Mouse (Mus musculus) adrenal gland, postnatal 36 days (tissue): ENCODE data around the gene Smyd3. TPM values are rescaled to one million over a fixed set of nuclear protein-coding genes. Genes with fewer than 3 reads are reported as not detected.
"Not testable (repeated sequence)": the region's sequence is repeated elsewhere in the genome, so short reads cannot be mapped to it uniquely, and the experiment has no call there.

ENCODE experiments used
- DNase-seq, 2 experiments: peaks; one replicate each; pipeline ENCODE4 v3.0.0; 2021; ENCODE audit warnings: mixed read lengths in 1 of 2
- total RNA-seq, 2 experiments: library from RNA; stranded (reverse); gene quantifications; 2 replicates each; pipeline ENCODE4 v1.2.3; 2021

The Smyd3 gene
- total RNA-seq, 2 experiments from 2014 or later = 5.1 to 7.7 TPM

DNA sequence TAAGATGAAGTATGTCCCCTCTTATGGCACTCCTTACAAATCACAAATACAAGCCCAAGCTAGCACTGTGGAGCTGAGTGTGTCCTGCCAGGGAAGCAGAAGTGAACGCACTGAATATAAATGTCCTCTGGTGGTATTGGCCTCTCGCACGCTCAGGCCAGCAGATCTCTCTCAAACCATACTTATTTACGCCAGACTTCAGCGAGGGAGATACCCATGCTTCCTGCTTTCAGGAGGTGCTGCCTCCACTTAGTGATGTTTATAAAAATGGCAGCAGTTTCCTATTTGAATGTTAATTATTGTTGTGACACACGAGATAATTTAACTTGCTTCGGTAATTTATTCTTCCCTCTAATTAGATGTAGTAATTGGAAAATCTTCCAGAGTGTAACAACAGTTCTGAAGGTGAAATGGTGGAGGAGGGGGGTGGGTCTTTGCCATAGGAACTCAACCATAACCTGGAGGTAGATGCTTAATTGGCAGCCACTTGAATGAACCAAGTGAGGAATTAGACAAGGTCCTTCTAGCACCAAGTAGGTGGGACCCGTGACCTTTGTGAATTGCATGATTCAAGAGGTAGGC lies 224.0 kb downstream of the Smyd3 start:
- DNase-seq = no peak

DNA sequence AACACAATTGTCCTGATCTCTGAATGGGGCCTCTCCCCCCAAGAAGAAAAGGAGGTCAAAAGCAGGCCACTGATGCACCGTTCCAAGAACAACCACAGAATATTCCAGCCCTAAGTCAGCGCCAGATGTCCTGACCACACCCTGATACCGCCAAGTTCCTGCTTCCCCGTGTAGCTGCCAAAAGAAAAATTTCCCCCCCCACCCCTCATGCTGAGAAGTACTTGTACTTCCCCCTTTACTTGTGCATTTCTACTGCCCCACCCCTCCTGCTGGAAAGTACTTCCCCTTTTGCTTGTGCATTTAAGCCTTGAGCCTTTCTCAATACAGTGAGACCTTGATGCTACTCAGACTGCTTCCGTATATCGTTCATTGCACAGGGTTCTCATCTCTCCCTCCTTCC lies 227.7 kb downstream of the Smyd3 start:
- not testable (repeated sequence) for DNase-seq

DNA sequence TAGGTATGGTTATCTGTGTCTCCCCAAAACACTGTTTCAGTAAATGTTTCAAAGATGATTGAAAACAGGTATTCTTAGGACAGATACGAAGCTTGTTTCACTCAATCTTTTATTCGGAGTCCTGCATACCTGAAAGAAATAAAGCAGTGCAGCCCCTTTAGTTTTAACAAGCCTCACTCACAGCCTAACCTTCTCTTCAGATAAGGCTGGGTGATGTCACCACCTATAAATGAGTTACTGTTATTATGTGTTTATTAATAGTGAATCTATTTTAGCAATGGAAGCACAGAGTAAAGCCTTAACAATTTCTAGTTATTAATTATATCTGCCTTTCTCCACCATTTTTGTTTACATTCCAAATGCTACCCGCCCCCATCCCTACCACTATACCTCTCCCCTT lies 228.1 kb downstream of the Smyd3 start:
- no peak for DNase-seq

DNA sequence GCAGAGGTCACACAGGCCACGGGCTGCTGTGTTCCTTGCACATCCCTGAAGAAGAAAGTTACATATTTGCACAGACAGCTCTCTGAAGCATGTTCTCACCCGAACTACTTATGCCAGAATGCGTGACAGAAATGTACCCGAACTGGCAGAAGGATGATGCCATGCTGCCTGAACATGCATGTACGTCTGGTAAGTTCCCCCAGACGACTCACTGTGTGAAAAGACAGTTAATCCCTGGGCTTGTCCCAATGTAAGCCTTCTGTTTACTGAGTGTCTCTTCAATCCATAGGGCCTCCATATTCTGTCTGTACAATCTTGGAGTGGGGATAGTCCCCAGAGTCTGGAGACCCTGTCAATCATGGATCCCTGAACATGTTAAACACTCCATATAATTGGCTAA lies 231.1 kb downstream of the Smyd3 start:
- DNase-seq = no peak

DNA sequence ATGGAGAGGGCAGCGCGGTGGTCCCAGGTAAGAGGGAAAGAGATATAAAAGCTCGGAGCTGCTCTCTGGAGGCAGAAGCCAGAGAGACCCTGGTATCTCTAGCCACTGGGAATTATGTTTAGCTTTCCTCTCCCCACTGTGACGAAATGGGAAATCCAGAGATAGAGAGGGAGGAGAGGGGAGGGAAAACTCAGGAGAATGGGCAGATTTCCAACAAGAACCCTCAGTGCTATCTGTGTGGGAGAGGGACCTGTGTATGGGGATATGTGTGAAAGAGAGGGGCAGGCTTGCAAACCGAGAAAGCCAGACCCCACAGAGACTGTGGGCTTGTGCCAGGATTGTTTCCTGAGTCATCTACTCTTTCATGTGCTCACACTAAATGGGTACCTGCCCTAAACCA lies 235.0 kb downstream of the Smyd3 start:
- DNase-seq = no peak

DNA sequence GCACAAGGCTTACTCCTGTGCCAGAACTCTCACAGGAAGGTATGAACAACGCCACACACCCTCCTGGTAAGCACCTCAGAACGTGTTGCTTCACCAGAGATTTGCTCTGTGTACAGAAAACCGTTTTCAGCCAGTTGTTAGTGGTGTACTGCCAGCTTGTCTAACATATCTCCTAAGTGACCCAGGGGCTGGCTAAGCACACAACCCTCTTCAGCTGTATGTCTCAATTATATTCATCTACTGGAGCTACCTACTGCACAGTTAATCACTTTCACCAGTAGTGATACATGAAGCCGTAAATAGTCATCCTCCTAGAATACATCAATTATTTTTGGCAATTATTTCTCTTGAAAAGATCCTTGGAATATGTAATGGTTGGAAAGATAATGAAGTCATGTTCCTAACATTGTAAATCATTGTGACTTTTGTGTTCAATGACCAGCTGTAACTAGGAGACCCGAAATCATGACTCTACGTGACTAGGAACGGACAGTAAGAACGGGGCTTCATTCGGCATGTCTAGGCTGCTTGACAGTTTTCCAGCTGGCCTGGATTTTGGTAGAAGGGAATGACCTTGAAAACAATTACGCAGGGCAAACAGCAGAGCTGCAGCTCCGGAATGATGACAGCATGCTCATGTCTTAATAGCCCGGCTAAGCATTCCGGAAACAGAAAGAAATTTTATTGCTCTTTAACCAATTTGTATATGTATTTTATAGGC lies 236.3 kb downstream of the Smyd3 start:
- peak; percentile 70 to 76 for DNase-seq

DNA sequence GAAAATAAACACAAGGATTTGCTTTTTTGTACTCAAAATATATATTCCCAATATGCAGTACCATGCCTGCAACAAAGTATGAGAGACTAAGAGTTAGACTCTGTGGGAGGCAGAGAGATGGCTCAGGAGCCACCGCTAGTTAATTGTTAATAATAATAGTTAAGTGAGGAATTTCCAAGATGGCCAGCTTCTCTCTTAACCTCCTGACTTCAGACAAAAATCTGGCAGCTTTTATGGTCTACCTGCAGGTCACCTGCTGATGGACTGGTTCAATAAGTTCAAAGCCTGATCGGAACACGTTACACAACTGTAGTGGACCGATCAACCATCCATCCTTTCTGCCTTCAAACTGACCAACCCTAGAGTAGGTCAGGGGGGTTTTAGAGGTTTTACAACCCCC lies 238.7 kb downstream of the Smyd3 start:
- no peak for DNase-seq

DNA sequence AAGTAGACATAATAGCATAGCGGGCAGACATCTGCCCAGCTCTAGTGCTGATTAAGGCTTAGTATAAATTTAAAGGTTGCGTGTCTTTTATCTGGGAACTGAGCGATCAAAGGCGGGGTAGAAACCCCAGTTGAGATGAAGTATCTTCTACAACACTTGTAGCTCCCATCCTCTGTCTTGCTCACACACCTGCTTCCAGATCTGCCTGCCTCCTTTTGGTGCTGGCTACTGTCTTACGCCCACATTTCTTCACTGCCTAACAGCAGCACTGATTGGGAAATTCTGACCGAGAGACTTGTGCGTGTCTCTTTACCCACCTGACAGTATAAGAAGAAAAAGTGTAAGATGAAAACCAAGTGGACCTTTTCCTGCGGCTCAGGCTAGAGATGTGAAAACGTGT lies 240.5 kb downstream of the Smyd3 start:
- no peak for DNase-seq

DNA sequence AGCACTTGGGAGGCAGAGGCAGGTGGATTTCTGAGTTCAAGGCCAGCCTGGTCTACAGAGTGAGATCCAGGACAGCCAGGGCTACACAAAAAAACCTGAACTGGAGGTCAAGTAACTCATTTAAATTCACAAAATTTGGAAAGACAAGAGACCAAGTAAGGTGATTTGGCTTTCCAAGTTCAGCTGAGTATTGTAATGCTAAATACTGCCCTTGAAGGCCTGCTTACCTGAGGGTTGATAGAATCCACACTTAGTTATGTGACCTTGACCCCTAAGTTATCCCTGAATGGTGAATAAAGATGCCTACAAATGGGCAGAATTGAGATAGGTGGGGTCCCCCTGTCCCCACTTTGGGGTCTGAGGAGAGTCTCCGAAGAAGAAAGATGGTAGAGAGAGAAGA lies 241.0 kb downstream of the Smyd3 start:
- DNase-seq = no peak

DNA sequence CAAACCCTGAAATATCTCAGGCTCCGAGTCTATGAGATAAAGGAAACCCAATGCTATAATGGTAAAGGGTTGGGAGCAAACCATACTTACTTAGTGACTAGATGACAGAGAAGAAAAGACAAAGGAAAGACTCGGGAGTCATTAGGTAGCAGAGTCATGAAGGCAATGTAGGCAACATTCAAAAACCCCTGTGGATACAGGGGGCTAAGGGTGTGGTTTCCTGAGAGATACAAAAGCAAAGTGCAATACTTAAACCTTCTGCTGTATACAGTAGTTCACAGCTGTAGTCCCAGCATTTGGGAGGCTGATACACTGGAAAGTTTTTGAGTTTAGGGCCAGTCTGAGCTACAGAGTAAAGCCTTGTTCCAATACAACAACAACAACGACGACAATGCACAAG lies 244.9 kb downstream of the Smyd3 start:
- no peak for DNase-seq

DNA sequence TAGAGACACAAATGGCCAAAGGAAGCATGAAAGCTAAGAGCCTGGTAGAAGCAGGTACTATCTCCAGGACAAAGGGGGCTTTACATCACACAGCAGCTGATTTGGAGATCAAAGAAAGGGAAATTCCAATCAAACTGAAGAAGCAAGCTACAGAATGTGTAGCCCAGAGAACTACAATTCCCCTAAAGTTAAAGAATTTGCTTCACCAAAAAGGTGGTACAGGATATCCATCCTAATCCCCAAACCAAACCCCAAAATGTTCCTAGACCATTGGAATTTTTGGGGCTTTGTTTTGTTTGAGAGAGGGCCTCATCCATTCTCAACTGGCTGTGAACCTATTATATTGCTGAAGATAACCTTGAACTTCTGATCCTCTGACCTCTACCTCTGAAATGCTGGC lies 245.5 kb downstream of the Smyd3 start:
- no peak for DNase-seq

DNA sequence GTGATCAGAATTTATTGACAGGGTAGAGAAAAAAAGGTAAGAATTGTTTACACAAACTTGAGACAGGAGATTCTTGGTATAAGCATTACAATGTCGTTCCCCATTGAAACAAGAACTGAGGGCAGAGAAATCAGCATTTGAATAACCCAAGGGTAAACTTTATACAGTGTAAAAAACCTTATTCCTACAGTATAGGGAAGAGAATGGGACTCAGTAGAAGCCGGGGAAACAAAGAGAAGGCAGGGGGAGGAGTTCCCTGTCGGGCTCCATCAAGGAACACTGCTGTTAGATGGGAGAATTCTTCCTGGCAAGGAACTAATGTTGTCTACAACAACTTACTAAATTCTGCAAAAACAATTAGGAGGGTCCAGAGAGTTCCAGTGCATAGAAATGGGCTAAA lies 250.9 kb downstream of the Smyd3 start:
- no peak for DNase-seq

DNA sequence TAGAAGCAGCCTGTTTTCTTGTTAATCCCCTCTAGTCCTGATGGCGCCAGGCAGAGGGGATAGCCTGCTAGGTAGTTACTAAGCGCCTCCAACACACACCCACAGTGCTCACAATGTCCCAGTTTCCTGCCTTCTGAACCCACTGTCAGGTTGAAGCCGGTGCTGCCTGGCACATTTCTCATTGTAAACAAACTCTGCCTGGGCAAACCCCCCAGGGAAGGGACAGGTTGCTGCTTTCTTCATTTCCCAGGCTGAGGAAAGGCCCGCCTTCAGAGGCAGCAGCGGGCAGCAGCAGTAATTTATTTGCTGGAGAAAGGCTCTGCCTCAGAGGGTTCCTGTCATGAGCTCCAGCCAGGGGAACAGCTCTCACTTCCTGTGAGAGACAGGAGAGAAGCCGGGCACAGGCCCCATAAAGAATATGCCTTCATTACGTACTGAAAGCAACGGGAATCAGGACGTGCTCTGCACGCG lies 256.3 kb downstream of the Smyd3 start:
- no peak for DNase-seq

DNA sequence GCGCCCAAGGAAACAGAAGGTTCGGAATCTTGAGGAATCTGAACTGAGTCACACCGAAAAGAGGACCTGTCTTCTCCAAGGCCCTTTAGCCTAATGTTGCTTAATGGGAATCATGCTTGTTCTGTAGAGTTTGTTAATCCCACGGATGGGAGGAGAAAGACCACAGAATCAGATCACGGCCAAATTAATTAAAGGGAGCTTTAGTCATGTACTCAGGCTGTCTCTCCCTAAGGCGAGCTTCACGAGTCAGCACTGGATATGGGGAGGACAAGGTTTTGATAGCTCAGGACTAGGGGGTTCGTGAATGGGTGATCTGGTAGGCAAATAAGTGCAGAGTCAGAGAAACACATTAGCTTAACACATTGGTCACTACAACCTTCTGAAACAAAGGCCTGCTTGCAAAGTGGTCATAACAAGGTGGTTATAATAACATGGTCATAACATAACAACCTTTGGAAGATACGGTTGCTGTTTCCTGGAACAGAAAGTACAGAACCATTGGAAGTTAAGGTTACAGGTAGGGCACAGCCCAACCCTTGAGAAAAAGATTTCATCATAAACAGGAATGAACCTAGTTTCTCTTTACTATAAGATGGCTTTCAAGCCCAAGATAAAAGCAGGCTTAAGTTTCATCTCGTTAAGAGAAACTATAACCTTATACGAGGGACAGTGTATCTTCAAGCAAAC lies 261.9 kb downstream of the Smyd3 start:
- no peak for DNase-seq

DNA sequence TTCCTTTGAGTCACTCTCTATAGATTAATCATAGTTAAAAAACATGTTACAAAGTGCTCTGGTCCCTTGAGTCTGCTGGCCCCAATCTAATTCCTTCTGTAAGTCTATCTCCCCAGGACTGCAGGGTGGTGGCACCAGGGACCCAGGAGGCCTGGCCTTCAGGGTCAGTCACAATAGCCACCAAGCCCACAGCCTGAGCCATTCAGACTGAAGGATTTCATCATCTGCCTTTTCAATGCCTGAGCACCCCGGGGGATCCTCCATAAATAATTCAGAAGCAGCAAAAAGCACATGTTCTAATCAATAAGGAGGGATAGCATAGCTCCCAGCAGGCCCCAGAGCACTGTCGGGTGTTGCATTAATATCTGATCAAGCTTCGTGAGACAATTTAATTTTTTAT lies 263.3 kb downstream of the Smyd3 start:
- no peak for DNase-seq

DNA sequence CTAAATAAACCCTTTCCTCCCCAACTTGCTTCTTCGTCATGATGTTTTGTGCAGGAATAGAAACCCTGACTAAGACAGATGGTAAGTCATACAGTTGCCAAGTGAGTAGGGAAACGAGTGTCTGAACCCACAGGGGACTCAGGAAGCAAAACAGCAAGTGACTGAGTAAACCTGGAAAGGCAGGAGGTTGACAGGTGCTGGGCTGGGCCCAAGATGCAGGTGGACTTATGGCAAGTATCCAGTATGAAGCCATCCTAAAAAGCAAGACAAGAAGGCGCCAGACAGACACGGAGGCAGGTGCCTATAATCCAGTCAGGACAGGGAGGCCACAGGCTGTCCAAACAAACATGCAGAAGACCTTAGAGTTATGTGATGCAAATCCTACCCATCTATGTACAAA lies 265.2 kb downstream of the Smyd3 start:
- no peak for DNase-seq

DNA sequence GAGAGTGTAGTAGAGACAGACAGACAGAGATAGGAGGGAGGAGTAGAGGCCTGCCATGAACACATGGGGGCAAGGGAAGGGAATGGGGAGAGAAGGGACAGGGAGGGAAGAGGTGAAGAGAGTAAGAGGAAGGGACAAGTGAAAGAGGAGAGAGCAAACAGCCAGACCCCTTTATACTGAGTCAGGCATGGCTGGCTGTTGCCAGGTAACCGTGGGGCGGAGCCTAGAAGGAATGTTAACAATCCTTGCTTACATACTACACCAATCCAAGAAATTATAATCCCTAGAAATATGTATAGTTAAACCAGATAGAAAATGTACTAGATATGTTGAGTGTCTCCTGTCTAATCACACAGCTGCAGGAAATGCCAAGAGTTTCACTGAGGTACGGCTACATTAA lies 267.5 kb downstream of the Smyd3 start:
- DNase-seq = no peak

DNA sequence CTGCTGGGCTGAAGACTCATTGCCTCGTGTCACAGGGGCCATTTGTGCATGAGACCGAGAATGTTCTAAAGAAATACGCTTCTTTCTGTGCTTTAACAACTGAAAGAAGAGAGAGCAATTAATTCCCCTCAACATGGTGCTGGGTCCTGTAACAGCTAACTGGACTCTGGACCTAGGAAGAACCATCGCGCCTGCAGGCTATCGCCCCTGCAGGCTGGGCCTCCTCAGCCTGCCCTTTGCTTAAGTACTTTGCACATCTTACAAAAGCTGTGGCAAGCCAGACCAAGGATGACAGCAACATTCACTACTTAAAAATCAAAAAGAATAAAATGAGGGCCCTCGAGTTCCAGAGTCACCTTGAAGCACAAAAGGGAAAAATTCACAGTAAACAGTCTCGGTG lies 274.3 kb downstream of the Smyd3 start:
- no peak for DNase-seq

DNA sequence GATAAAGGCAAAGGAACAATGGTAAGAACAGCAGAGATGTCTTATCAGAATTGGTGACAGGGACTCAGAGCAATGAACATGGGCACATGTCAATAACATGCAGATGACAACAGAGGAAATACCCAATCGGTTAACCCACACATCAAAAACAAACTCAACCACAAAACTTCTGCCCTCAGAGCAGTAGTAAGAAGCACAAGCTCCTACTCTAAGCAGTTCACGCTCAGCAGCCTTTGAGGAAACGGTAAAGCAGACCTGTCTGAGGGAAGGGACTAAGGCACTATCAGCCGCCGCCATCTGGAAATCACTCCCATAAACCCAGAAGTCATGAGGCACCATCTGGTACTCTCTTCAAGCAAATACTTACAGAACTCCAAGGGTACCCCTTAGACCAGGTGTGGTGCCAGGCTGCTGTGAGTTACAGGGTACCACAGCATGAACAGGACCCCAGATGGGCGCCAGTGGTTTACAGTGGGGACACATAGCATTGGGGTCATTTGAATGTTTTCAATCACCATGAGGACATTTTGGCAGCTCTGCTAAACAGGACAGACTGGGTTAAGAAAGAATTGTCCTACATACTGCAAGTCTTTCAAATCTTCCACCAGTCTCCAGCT lies 277.1 kb downstream of the Smyd3 start:
- no peak for DNase-seq

DNA sequence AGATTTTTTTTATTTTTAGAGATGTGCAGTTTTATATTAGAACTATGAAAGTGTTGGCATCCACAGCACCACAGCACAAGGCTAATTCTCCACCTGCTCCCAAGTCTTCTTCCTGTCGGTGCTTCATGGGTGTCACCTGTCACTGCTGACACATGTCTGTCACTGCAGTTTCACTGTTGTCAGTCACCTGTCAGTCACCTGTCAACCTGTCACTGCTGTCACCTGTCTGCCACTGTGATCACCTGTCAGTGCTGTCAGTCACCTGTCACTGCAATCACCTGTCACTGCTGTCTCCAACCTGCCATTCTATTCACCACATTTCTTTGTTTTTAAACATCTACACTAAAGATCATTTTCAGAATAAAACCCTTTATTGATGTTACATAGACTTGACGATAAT lies 279.2 kb downstream of the Smyd3 start:
- no peak for DNase-seq

DNA sequence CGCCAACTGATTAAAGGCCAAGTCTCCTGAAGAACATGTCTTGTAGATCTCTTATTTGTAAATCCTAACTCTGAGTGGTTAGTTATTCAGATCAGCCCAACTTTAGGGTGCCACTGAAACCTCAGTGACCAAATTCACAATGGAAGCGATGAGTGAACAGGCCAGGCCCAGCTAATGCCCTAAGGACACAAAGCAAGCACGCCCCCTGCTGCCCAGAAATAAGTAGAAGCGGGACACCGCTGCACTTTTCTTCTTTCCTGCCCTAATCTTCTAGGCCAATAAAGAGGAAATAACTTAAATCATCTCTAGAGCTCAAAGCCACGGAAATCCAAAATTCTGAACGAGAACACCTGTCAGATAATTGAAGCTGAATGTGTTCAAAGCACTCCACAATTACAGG lies 279.9 kb downstream of the Smyd3 start:
- DNase-seq = peak; percentile 35 to 57

DNA sequence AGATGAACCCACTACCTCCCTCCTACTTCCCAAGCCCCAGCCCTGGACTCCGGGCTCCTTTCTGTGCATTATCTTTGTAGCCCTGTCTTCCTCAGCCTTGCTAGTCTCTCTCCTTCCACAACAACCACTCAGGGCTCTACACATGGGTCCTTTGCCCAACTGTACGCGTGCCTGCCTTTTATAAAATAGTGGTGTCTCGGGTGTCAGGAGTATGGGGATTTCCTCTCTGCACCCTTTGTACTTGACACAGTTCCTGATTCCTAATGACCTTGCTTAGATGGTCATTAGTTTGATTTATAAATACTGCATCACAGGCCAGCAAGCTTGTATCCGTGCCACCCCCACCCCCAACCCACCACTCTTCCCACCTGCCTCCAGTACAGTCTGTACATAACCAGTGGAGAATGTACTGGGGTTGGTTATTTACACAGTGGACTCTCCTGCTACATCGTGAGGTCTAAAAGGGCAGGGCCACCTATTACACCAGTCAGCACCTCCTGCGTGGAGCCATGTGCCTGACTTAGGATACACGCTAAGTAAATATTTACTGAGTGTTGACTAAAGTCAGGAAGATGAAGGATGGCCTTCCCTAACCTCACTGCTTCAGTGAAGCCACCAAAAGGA lies 281.5 kb downstream of the Smyd3 start:
- no peak for DNase-seq
